Comparison of ENCODE assay signal across 12 mouse cellular contexts in genomic region chr2:181777715-181778114, GRCm38 (mm10). TPM values are rescaled to one million over a fixed set of nuclear protein-coding genes. Genes with fewer than 3 reads are reported as not detected.
DNase-seq lines count a peak whose midpoint lies in the region; ATAC-seq and TF ChIP-seq lines count a peak whose summit lies in the region.
"Had no signal": no experiment of that assay in that cellular context is flagged by ENCODE, and none has a peak within 500 bp of the region (broad histone marks: within the 10 kb centered on the region; RNA-seq: fewer than 3 reads in every experiment).

No protein-coding gene starts in this region.

- 46% methylated on average over 2 of the region's 2 CpGs for WGBS in intestine, postnatal 0 days
- WGBS in intestine, embryonic 15.5 days: 49% methylated on average over 2 of the region's 2 CpGs

- no peak overlapping the region for H3K9ac ChIP-seq in intestine, postnatal 0 days (ENCODE audit: low read depth, low read length)
- H3K9ac ChIP-seq in intestine, embryonic 15.5 days: no peak overlapping the region
- H3K9ac ChIP-seq: lung, embryonic 15.5 days had no signal

- no peaks in the 10 kb centered on the region for H3K4me1 ChIP-seq in intestine, postnatal 0 days (replicated peaks; ENCODE audit: control insufficient read depth, insufficient read depth, low read length)
- no peaks in the 10 kb centered on the region for H3K4me1 ChIP-seq in intestine, embryonic 15.5 days (replicated peaks)
- H3K4me1 ChIP-seq: lung, embryonic 15.5 days had no signal

- H3K27ac ChIP-seq in intestine, postnatal 0 days (ENCODE audit: low read depth, low read length): no peak overlapping the region
- no peak overlapping the region for H3K27ac ChIP-seq in intestine, embryonic 15.5 days
- H3K27ac ChIP-seq: lung, embryonic 15.5 days had no signal

- DNase-seq in 3T3-L1 (ENCODE audit: low read depth, low spot score) (peak; percentile 29), ES-CJ7 (ENCODE audit: low read depth, low spot score) (peak; percentile 11)
- DNase-seq in c-Kit-positive CD71-negative TER-119-negative erythroid progenitor cells, embryonic 14.5 days (ENCODE audit: low read depth): peak; percentile 8
- no peak for DNase-seq in embryo, embryonic 11 days
- DNase-seq in urinary bladder, postnatal 25 days (ENCODE audit: low spot score): no peak
- DNase-seq: layer of hippocampus, postnatal 36 days had no signal

- ATAC-seq in intestine, postnatal 0 days: no peak
- ATAC-seq in intestine, embryonic 15.5 days: no peak
- ATAC-seq in inflammation-experienced regulatory T-cells, adult 6 months: no peak
- ATAC-seq: forebrain, embryonic 16.5 days had no signal

- TF ChIP-seq CTCF in intestine, postnatal 0 days (IDR thresholded peaks at IDR 0.05; ENCODE audit: low read depth): peak; percentile 48

- no peak overlapping the region for H3K4me2 ChIP-seq in intestine, postnatal 0 days (replicated peaks; ENCODE audit: low read depth)
- no peak overlapping the region for H3K4me2 ChIP-seq in intestine, embryonic 15.5 days (replicated peaks)
- H3K4me2 ChIP-seq: lung, embryonic 15.5 days had no signal

- no peaks in the 10 kb centered on the region for H3K27me3 ChIP-seq in intestine, postnatal 0 days (replicated peaks; ENCODE audit: control insufficient read depth, insufficient read depth, low read length)
- no peaks in the 10 kb centered on the region for H3K27me3 ChIP-seq in intestine, embryonic 15.5 days (replicated peaks)
- H3K27me3 ChIP-seq: lung, embryonic 15.5 days had no signal

- no peaks in the 10 kb centered on the region for H3K36me3 ChIP-seq in intestine, postnatal 0 days (ENCODE audit: control insufficient read depth, insufficient read depth)
- no peaks in the 10 kb centered on the region for H3K36me3 ChIP-seq in intestine, embryonic 15.5 days
- H3K36me3 ChIP-seq: lung, embryonic 15.5 days had no signal

- H3K9me3 ChIP-seq in intestine, postnatal 0 days (ENCODE audit: control insufficient read depth): no peaks in the 10 kb centered on the region
- H3K9me3 ChIP-seq in intestine, embryonic 15.5 days: no peaks in the 10 kb centered on the region
- H3K9me3 ChIP-seq: lung, embryonic 15.5 days had no signal

- no peak overlapping the region for H3K4me3 ChIP-seq in intestine, postnatal 0 days (ENCODE audit: low read depth, low read length)
- no peak overlapping the region for H3K4me3 ChIP-seq in intestine, embryonic 15.5 days (replicated peaks)
- H3K4me3 ChIP-seq: lung, embryonic 15.5 days had no signal

RNA-seq across cellular contexts. Expression of gene Myt1, which starts 14.6 kb away (rescaled TPM):
- polyA plus RNA-seq in intestine, postnatal 0 days (2015; fragmentation: Nextera tagmentation; extraction: Ambion mirVana): 0.46 and 1.0 TPM in 2 replicates
- 2.4 and 2.7 TPM in 2 replicates for polyA plus RNA-seq in intestine, embryonic 15.5 days (2015; fragmentation: Nextera tagmentation; extraction: Ambion mirVana)
- polyA plus RNA-seq in inflammation-experienced regulatory T-cells, adult 6 months (2017; shearing (Covaris generic)): not detected
- polyA plus RNA-seq: heart, postnatal 0 days had no signal

RNA-seq across cellular contexts. Expression of gene Pcmtd2, which starts 59.9 kb away (rescaled TPM):
- 19.0 and 22.8 TPM in 2 replicates for polyA plus RNA-seq in intestine, postnatal 0 days (2015; fragmentation: Nextera tagmentation; extraction: Ambion mirVana)
- polyA plus RNA-seq in intestine, embryonic 15.5 days (2015; fragmentation: Nextera tagmentation; extraction: Ambion mirVana): 24.7 and 30.4 TPM in 2 replicates
- polyA plus RNA-seq in inflammation-experienced regulatory T-cells, adult 6 months (2017; shearing (Covaris generic)): 10 to 100 TPM; 38.0 to 64.6 (median 57.9) TPM

Comparison
In these comparisons a context has a peak if more than half of its experiments do, and no peak if none do; other contexts are left out.
1. DNase-seq: peak in 3T3-L1 (single experiment), ES-CJ7 (single experiment) and c-Kit-positive CD71-negative TER-119-negative erythroid progenitor cells, embryonic 14.5 days (single experiment); none in embryo, embryonic 11 days (single experiment) and urinary bladder, postnatal 25 days (single experiment).